Mouse (Mus musculus) E14TG2a.4 (cell line): ENCODE results near the gene Cfap54.

Experiments
- CTCF ChIP-seq: conservative IDR thresholded peaks from 2 replicates; pipeline ENCODE4 v1.5.1; 2014; ENCODE audit warnings: low read length
- NANOG ChIP-seq: IDR thresholded peaks from 2 replicates; pipeline ENCODE4 v1.6.1; 2014; ENCODE audit warnings: borderline replicate concordance, low read length, mixed read lengths
- POU5F1 ChIP-seq: IDR thresholded peaks from 2 replicates; pipeline ENCODE4 v1.6.1; 2014; ENCODE audit warnings: low read length, borderline replicate concordance

DNA sequence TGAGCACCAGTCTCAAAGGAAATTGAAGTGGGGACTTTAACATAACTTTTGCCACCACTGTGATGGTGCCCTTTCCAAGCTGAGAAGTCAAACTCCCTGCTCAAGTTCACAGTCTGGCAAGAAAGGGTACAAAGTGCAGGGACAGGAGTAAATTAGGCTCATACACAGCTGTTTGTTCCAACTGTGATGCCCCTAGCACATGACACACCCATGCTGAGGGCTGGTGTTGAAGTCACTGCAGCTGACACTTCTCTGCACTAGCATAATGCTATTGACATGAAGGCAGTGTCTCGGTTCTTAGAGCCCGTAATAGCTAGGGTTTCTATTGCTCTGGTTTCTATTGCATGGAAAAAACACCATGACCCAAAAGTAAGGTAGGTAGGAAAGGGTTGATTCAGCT lies 47.1 kb upstream of the Cfap54 start:
- TF ChIP-seq CTCF (no peak), POU5F1 (no peak), NANOG (no peak)
